Mouse (Mus musculus) small intestine, adult 2 months (tissue): ENCODE measurements around the gene Trex1.

ENCODE experiments used
- CTCF ChIP-seq: fragments of 200-500 bp; IDR thresholded peaks from 2 replicates; pipeline ENCODE4 v1.5.1; 2012; ENCODE audit warnings: low read depth, mild to moderate bottlenecking, control low read depth, inconsistent platforms, low read length, moderate library complexity, mixed read lengths; ENCODE audit not compliant: insufficient replicate concordance, insufficient read length; ENCODE audit errors: extremely low read depth
- POLR2A ChIP-seq: fragments of 200-500 bp; IDR thresholded peaks from 2 replicates; pipeline ENCODE4 v1.6.1; 2012; ENCODE audit warnings: low read depth, mild to moderate bottlenecking, control low read depth, inconsistent platforms, low read length, moderate library complexity

- TF ChIP-seq POLR2A (peak; percentile 54; the same call in 1 of the 2 replicates), CTCF (no peak)
Observed at GRCm38 (mm10) chr9:109073661-109074573, 14.4 kb upstream of the Trex1 start, which contains the start of gene Atrip.
